ENCODE assay signal across 12 mouse cellular contexts in the genomic region with DNA sequence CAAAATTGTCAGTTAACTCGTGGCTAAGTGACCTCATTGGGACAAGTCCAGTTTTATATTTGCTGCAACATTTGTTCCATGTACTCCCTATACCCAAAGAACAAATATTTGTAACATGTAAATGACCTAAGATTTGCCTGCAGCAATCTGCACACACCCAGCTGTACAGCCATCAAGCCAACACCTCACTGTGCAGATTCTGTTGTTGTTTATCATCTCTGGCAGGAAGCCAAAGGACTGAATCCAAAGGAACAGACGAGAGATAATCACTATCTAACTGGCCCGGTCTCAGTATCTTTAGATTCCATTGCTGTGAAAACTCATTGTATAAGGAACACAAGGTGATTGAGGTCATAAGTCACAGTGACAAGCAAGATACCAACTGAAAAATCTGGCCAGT.
DNase-seq lines count a peak whose midpoint lies in the region; ATAC-seq and TF ChIP-seq lines count a peak whose summit lies in the region.
"Had no signal": no experiment of that assay in that cellular context is flagged by ENCODE, and none has a peak within 500 bp of the region (broad histone marks: within the 10 kb centered on the region; RNA-seq: fewer than 3 reads in every experiment).

No protein-coding gene starts in this region.

- no peak overlapping the region for H3K4me2 ChIP-seq in forebrain, embryonic 14.5 days (ENCODE audit: low read length)
- H3K4me2 ChIP-seq in forebrain, embryonic 12.5 days = no peak overlapping the region
- no peak overlapping the region for H3K4me2 ChIP-seq in embryonic facial prominence, embryonic 15.5 days (replicated peaks)
- H3K4me2 ChIP-seq: embryonic facial prominence, embryonic 13.5 days had no signal

- DNase-seq in forebrain, embryonic 14.5 days (ENCODE audit: low spot score) = peak; percentile 67
- peak; percentile 15 for DNase-seq in lung, postnatal 25 days (ENCODE audit: low spot score)
- DNase-seq in lung, postnatal 10 days = no peak
- no peak for DNase-seq in thymus, adult 2 months
- no peak for DNase-seq in urinary bladder, postnatal 10 days (ENCODE audit: low spot score)
- DNase-seq: gastrocnemius, postnatal 25 days; kidney, adult 9 months had no signal

- ATAC-seq in forebrain, embryonic 14.5 days = peak; percentile 60; the same call in 1 of the 2 replicates
- no peak for ATAC-seq in forebrain, embryonic 12.5 days (ENCODE audit: low FRiP score)
- peak; percentile 19; the same call in 1 of the 2 replicates for ATAC-seq in embryonic facial prominence, embryonic 15.5 days (ENCODE audit: insufficient number of reproducible peaks, low FRiP score, low TSS enrichment, low read depth)
- ATAC-seq in megakaryocyte-erythroid progenitor cell, adult 5-6 weeks (replicated peaks; ENCODE audit: low FRiP score, low TSS enrichment, poor library complexity, severe bottlenecking) = peak; percentile 67

- WGBS in forebrain, embryonic 14.5 days = 26% methylated on average over 3 of the region's 3 CpGs
- WGBS in forebrain, embryonic 12.5 days = 64% methylated on average over 3 of the region's 3 CpGs
- 39% methylated on average over 3 of the region's 3 CpGs for WGBS in embryonic facial prominence, embryonic 15.5 days
- 87% methylated on average over 3 of the region's 3 CpGs for WGBS in thymus, adult 2 months

- no peak overlapping the region for H3K27ac ChIP-seq in forebrain, embryonic 14.5 days (ENCODE audit: low read depth, low read length)
- H3K27ac ChIP-seq in forebrain, embryonic 12.5 days = no peak overlapping the region
- H3K27ac ChIP-seq in embryonic facial prominence, embryonic 15.5 days (replicated peaks) = no peak overlapping the region
- no peak overlapping the region for H3K27ac ChIP-seq in thymus, adult 2 months (ENCODE audit: control insufficient read depth, insufficient read depth, low read length)
- H3K27ac ChIP-seq: embryonic facial prominence, embryonic 13.5 days; macrophage had no signal

- no peak overlapping the region for H3K4me3 ChIP-seq in forebrain, embryonic 14.5 days (ENCODE audit: low read depth, low read length)
- no peak overlapping the region for H3K4me3 ChIP-seq in forebrain, embryonic 12.5 days (replicated peaks)
- no peak overlapping the region for H3K4me3 ChIP-seq in embryonic facial prominence, embryonic 15.5 days (replicated peaks)
- H3K4me3 ChIP-seq in thymus, adult 2 months (ENCODE audit: control insufficient read depth, insufficient read depth, low read length) = no peak overlapping the region
- H3K4me3 ChIP-seq: embryonic facial prominence, embryonic 13.5 days had no signal

- no peaks in the 10 kb centered on the region for H3K36me3 ChIP-seq in forebrain, embryonic 14.5 days (ENCODE audit: control insufficient read depth, insufficient read depth, low read length)
- no peaks in the 10 kb centered on the region for H3K36me3 ChIP-seq in forebrain, embryonic 12.5 days (replicated peaks)
- H3K36me3 ChIP-seq in embryonic facial prominence, embryonic 15.5 days = no peaks in the 10 kb centered on the region
- no peaks in the 10 kb centered on the region for H3K36me3 ChIP-seq in thymus, adult 2 months (ENCODE audit: control insufficient read depth, insufficient read depth, low read length)
- H3K36me3 ChIP-seq: embryonic facial prominence, embryonic 13.5 days had no signal

- no peak overlapping the region for H3K9ac ChIP-seq in forebrain, embryonic 14.5 days (ENCODE audit: low read length)
- no peak overlapping the region for H3K9ac ChIP-seq in forebrain, embryonic 12.5 days
- H3K9ac ChIP-seq in embryonic facial prominence, embryonic 15.5 days = no peak overlapping the region
- H3K9ac ChIP-seq: embryonic facial prominence, embryonic 13.5 days had no signal

- no peak for TF ChIP-seq CTCF in thymus, adult 2 months (IDR thresholded peaks at IDR 0.05; ENCODE audit: borderline replicate concordance, control insufficient read depth, extremely low read depth, insufficient read depth, low read length, poor library complexity)

- TF ChIP-seq POLR2A in thymus, adult 2 months (IDR thresholded peaks at IDR 0.05; ENCODE audit: control insufficient read depth, extremely low read depth, insufficient read depth, low read length, poor library complexity) = no peak

- H3K27me3 ChIP-seq in forebrain, embryonic 14.5 days (replicated peaks; ENCODE audit: control insufficient read depth, insufficient read depth, low read length) = no peaks in the 10 kb centered on the region
- no peaks in the 10 kb centered on the region for H3K27me3 ChIP-seq in forebrain, embryonic 12.5 days
- H3K27me3 ChIP-seq in embryonic facial prominence, embryonic 15.5 days = no peaks in the 10 kb centered on the region
- no peaks in the 10 kb centered on the region for H3K27me3 ChIP-seq in thymus, adult 2 months (ENCODE audit: control insufficient read depth, insufficient read depth, low read length)
- H3K27me3 ChIP-seq: embryonic facial prominence, embryonic 13.5 days had no signal

- no peaks in the 10 kb centered on the region; the same call in 1 of the 2 replicates for H3K4me1 ChIP-seq in forebrain, embryonic 14.5 days (ENCODE audit: control insufficient read depth, insufficient read depth, low read length)
- no peaks in the 10 kb centered on the region for H3K4me1 ChIP-seq in forebrain, embryonic 12.5 days
- H3K4me1 ChIP-seq in embryonic facial prominence, embryonic 15.5 days = no peaks in the 10 kb centered on the region
- H3K4me1 ChIP-seq in thymus, adult 2 months (replicated peaks; ENCODE audit: control insufficient read depth, insufficient read depth, low read length) = no peaks in the 10 kb centered on the region
- H3K4me1 ChIP-seq: embryonic facial prominence, embryonic 13.5 days had no signal

- H3K9me3 ChIP-seq in forebrain, embryonic 14.5 days (replicated peaks; ENCODE audit: control insufficient read depth, low read length) = no peaks in the 10 kb centered on the region
- no peaks in the 10 kb centered on the region for H3K9me3 ChIP-seq in forebrain, embryonic 12.5 days
- no peaks in the 10 kb centered on the region for H3K9me3 ChIP-seq in embryonic facial prominence, embryonic 15.5 days (replicated peaks)
- H3K9me3 ChIP-seq: embryonic facial prominence, embryonic 13.5 days had no signal

Comparison
In these comparisons a context has a peak if more than half of its experiments do, and no peak if none do; other contexts are left out.
1. DNase-seq: peak in forebrain, embryonic 14.5 days (single experiment) and lung, postnatal 25 days (single experiment); none in lung, postnatal 10 days (single experiment), thymus, adult 2 months (single experiment) and urinary bladder, postnatal 10 days (single experiment).